Mouse (Mus musculus) induced T-regulatory cell, adult 2 months (primary cell): ENCODE results near the gene Rnf8.
"Not testable (repeated sequence)": the region's sequence is repeated elsewhere in the genome, so short reads cannot be mapped to it uniquely, and the experiment has no call there.

Experiments used
- DNase-seq: peaks from one replicate; pipeline ENCODE4 v3.0.0-alpha.2; 2012; ENCODE audit warnings: low read depth

Rnf8 gene

GRCm38 (mm10) chr17:29614115-29615023 is at the start of gene Rnf8, which contains the start of gene Gm28043:
TSS of gene Rnf8 (plus strand) at chr17:29614790.
TSS of gene Gm28043 (plus strand) at chr17:29614876.
- DNase-seq: peak; percentile 97

- no peak for DNase-seq
These were observed 49.1 kb upstream of the Rnf8 start for GRCm38 (mm10) chr17:29565521-29565920.

GRCm38 (mm10) chr17:29568435-29568834 is 46.2 kb upstream of the Rnf8 start:
- no peak for DNase-seq

GRCm38 (mm10) chr17:29569831-29570230 is 44.8 kb upstream of the Rnf8 start:
- DNase-seq: no peak

GRCm38 (mm10) chr17:29579579-29580126 is 34.9 kb upstream of the Rnf8 start:
- no peak for DNase-seq

- no peak for DNase-seq
These were observed 31.0 kb upstream of the Rnf8 start for GRCm38 (mm10) chr17:29583569-29583968.

- DNase-seq: no peak
These were observed 30.3 kb upstream of the Rnf8 start for GRCm38 (mm10) chr17:29584306-29584705.

- DNase-seq: no peak
These were observed 29.9 kb upstream of the Rnf8 start for GRCm38 (mm10) chr17:29584737-29585136.

- DNase-seq: peak; percentile 22
These were observed 29.1 kb upstream of the Rnf8 start for GRCm38 (mm10) chr17:29585446-29585845.

GRCm38 (mm10) chr17:29586921-29587320 is 27.7 kb upstream of the Rnf8 start:
- no peak for DNase-seq

- DNase-seq: no peak
These were observed 25.2 kb upstream of the Rnf8 start for GRCm38 (mm10) chr17:29589221-29589898.

- DNase-seq: no peak
These were observed 18.5 kb upstream of the Rnf8 start for GRCm38 (mm10) chr17:29595891-29596770.

GRCm38 (mm10) chr17:29596771-29597132 is 17.8 kb upstream of the Rnf8 start:
- no peak for DNase-seq

GRCm38 (mm10) chr17:29599051-29599450 is 15.5 kb upstream of the Rnf8 start:
- DNase-seq: no peak

- DNase-seq: no peak
These were observed 15.1 kb upstream of the Rnf8 start for GRCm38 (mm10) chr17:29599537-29599936.

GRCm38 (mm10) chr17:29601391-29601790 is 13.2 kb upstream of the Rnf8 start:
- DNase-seq: no peak

GRCm38 (mm10) chr17:29603283-29603682 is 11.3 kb upstream of the Rnf8 start:
- DNase-seq: peak; percentile 79

- DNase-seq: not testable (repeated sequence)
These were observed 1.1 kb upstream of the Rnf8 start for GRCm38 (mm10) chr17:29613453-29613852.

GRCm38 (mm10) chr17:29615024-29615551 is 498 bp downstream of the Rnf8 start:
- DNase-seq: no peak

- DNase-seq: peak; percentile 37
These were observed 1.0 kb downstream of the Rnf8 start for GRCm38 (mm10) chr17:29615616-29616015.

GRCm38 (mm10) chr17:29619231-29619630 is 4.6 kb downstream of the Rnf8 start:
- DNase-seq: no peak

GRCm38 (mm10) chr17:29623488-29623887 is 8.9 kb downstream of the Rnf8 start:
- no peak for DNase-seq
